Mouse (Mus musculus): ENCODE data around the gene Arl15. TPM values are rescaled to one million over a fixed set of nuclear protein-coding genes. Genes with fewer than 3 reads are reported as not detected.

Gene Arl15
- polyA plus RNA-seq (2014; fragmentation: Nextera tagmentation; extraction: Ambion mirVana): 16.5 and 18.2 TPM in 2 replicates

DNA sequence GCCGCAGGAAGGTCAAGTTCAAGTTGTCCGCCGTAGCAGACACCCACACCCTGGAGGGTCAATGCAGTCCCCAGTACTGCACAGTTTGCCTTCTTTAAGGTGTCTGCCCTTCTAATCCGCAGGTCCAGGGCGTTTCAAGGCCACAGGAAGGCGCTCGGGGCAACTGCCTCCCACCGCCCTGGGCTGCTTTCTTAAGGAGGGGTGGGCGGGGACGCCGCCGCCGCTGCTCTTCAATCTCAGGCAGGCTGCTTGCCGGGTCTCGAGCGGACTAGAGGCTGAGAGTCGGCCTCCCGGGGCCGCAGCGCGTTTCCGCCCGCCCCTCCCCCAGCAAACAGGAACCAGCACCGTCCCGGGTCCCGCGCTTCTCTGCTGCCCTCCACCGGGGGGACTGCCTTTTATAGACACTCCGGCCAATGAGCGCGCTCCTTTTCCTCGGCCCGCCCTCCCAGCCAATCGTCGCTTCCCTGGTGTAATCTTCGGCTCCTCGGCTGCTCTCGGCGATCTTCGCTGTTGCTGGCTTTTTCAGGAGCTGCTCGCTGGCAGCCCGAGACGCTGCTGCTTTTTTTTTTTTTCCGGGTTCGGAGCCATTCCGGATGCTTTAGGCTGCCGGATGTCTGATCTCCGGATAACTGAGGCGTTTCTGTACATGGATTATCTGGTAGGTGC, at the start of gene Arl15:
Gene Arl15 (plus strand): TSS at position 467 of the 666 bp plus-strand sequence.
- ATAC-seq (ENCODE audit: low FRiP score, low TSS enrichment): peak; percentile 96
- peak within 1 kb of the TSS; percentile 67 for H3K4me3 ChIP-seq (ENCODE audit: low read length)
- H3K27me3 ChIP-seq (ENCODE audit: control insufficient read depth, insufficient read depth, low read length): no peaks in the 10 kb centered on the region
- H3K27ac ChIP-seq (ENCODE audit: low read depth, low read length): peak within 1 kb of the TSS; percentile 94
- H3K9me3 ChIP-seq (ENCODE audit: control insufficient read depth, low read length): no peaks in the 10 kb centered on the region
- peak within 1 kb of the TSS; percentile 75 for H3K4me2 ChIP-seq (replicated peaks; ENCODE audit: low read depth, low read length)
- H3K36me3 ChIP-seq (ENCODE audit: control insufficient read depth, insufficient read depth, low read length): no peaks in the 10 kb centered on the region
- WGBS: 0% methylated on average over 43 of the region's 49 CpGs
- peak within 1 kb of the TSS; percentile 90 for H3K9ac ChIP-seq (ENCODE audit: low read depth, low read length)
- H3K4me1 ChIP-seq (ENCODE audit: control insufficient read depth, insufficient read depth, low read length): peaks cover 14% of the 10 kb centered on the region

DNA sequence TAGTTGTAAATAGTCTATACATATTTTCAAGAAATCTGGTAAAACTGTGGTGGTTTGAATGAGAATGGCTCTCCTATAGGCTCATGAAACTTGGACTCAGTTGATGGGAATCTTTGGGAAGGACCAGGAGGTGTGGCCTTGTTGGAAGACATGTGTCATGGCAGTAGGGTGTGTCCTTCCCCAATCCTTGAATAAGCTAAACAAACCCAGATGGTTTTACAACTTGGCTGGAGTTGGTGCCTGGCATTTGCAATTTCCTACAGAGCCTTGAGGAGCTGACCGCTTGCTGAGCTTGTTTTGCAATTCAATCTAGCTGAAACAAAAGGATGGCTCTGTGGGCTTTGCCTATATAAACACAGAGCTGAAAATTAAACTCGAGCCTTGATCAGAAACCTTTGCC, 49.0 kb upstream of the Arl15 start:
- H3K9ac ChIP-seq (ENCODE audit: low read depth, low read length): no peak overlapping the region

DNA sequence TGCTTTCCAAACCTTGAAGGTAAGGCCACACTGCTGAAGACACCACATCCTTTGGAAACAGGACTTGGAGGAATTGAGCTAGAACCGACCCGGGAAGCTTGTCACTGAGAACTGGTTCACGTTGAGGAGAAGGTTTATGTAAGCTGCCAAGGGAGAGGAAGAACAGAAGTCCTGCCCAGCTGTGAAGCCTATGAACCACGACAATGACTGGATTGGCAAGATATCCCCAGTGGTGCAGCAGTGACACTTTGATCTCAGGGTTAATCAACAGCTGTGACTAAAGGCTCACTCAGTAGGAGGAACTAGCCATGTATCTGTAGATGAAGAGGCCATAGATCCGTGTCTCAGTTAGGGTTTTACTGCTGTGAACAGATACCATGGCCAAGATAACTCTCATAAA, 43.5 kb upstream of the Arl15 start:
- no peak overlapping the region for H3K4me2 ChIP-seq (replicated peaks; ENCODE audit: low read depth, low read length)
- 65% methylated on average over 5 of the region's 5 CpGs for WGBS
- H3K9ac ChIP-seq (ENCODE audit: low read depth, low read length): no peak overlapping the region
- H3K27ac ChIP-seq (ENCODE audit: low read depth, low read length): no peak overlapping the region
- no peaks in the 10 kb centered on the region for H3K4me1 ChIP-seq (ENCODE audit: control insufficient read depth, insufficient read depth, low read length)
- H3K4me3 ChIP-seq (ENCODE audit: low read length): no peak overlapping the region
- H3K27me3 ChIP-seq (ENCODE audit: control insufficient read depth, insufficient read depth, low read length): no peaks in the 10 kb centered on the region
- H3K36me3 ChIP-seq (ENCODE audit: control insufficient read depth, insufficient read depth, low read length): no peaks in the 10 kb centered on the region
- H3K9me3 ChIP-seq (ENCODE audit: control insufficient read depth, low read length): no peaks in the 10 kb centered on the region
- no peak for ATAC-seq (ENCODE audit: low FRiP score, low TSS enrichment)

More for the DNA sequence above, 49.0 kb upstream of the Arl15 start:
- Histone ChIP-seq H3K4me2 (replicated peaks; ENCODE audit: low read depth, low read length) (no peak overlapping the region), H3K9me3 (ENCODE audit: control insufficient read depth, low read length) (no peaks in the 10 kb centered on the region), H3K27me3 (ENCODE audit: control insufficient read depth, insufficient read depth, low read length) (no peaks in the 10 kb centered on the region), H3K4me1 (ENCODE audit: control insufficient read depth, insufficient read depth, low read length) (no peaks in the 10 kb centered on the region), H3K36me3 (ENCODE audit: control insufficient read depth, insufficient read depth, low read length) (no peaks in the 10 kb centered on the region), H3K27ac (ENCODE audit: low read depth, low read length) (no peak overlapping the region), H3K4me3 (ENCODE audit: low read length) (no peak overlapping the region)
- 46% methylated on average over 2 of the region's 2 CpGs for WGBS
- no peak for ATAC-seq (ENCODE audit: low FRiP score, low TSS enrichment)

DNA sequence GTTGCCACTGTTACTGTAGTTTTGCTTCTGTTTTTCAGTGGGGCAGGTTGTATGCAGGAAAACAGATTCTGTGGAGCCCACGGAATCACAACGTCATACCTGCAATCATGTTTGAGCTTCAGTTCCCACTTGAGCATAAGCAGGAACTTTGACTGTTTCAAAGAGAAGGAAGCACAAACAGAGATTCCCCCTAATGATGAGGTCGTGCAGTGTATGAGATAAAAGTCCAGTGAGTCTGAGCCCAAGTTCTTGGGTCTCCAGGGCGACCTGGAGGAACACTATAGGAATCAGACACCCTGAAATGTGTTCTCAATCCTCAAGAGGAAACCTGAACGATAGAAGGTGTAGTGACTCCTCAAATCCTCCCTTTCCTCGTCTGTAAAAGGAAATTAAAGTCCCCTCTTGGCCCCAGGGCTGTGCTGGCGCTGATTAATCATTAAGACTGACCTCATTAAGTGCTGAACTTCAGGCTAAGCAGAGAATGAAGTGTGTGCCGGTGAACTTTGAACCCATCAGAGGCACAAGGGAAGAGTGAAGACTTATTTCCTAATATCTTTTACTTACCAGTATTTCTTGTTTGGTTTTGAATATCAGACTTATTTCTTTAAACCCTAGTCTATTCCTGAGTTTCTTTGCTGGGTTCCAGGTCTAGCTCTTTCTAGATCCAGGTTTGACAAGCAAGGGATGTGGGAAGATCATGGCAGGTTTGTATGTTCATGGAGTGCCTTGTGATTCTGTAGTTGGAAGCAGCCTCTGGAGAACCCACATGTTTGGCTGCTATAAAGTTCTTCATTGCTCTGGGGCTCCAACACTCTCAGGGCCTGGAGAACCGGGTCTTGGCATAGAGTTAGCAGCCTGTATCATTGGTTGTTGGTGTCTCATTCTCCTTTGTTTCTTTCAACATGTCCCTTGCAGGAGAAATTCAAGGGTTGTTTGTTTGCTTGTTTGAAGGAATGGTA, 39.3 kb upstream of the Arl15 start:
- no peak overlapping the region for H3K4me3 ChIP-seq (ENCODE audit: low read length)
- 42% methylated on average over 9 of the region's 9 CpGs for WGBS
- no peaks in the 10 kb centered on the region for H3K9me3 ChIP-seq (ENCODE audit: control insufficient read depth, low read length)
- H3K27me3 ChIP-seq (ENCODE audit: control insufficient read depth, insufficient read depth, low read length): no peaks in the 10 kb centered on the region
- no peak overlapping the region for H3K4me2 ChIP-seq (replicated peaks; ENCODE audit: low read depth, low read length)
- H3K9ac ChIP-seq (ENCODE audit: low read depth, low read length): no peak overlapping the region
- no peaks in the 10 kb centered on the region for H3K4me1 ChIP-seq (ENCODE audit: control insufficient read depth, insufficient read depth, low read length)
- no peaks in the 10 kb centered on the region for H3K36me3 ChIP-seq (ENCODE audit: control insufficient read depth, insufficient read depth, low read length)
- H3K27ac ChIP-seq (ENCODE audit: low read depth, low read length): no peak overlapping the region
- peak; percentile 35; the same call in 1 of the 2 replicates for ATAC-seq (ENCODE audit: low FRiP score, low TSS enrichment)

DNA sequence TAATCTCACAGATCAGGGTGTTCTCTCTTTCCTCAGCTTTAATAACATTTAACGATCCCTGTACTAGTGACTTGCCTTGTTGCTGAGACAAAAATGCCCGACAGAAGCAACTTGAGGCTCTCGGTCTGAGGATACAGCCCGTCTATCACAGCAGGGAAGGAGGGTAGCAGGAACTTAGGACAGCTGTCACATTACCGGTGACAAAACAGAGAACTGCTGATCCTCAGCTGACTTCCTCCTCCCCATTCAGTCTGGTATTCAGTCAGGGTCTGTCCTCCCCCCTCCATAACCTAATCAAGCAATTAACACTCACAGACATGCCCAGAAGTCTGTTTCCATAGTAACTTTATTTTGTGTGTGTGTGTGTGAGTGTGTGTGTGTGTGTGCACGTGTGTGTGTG, 38.5 kb upstream of the Arl15 start:
- Histone ChIP-seq H3K4me2 (replicated peaks; ENCODE audit: low read depth, low read length) (no peak overlapping the region), H3K27me3 (ENCODE audit: control insufficient read depth, insufficient read depth, low read length) (no peaks in the 10 kb centered on the region), H3K4me1 (ENCODE audit: control insufficient read depth, insufficient read depth, low read length) (no peaks in the 10 kb centered on the region), H3K9me3 (ENCODE audit: control insufficient read depth, low read length) (no peaks in the 10 kb centered on the region), H3K9ac (ENCODE audit: low read depth, low read length) (no peak overlapping the region), H3K27ac (ENCODE audit: low read depth, low read length) (no peak overlapping the region), H3K36me3 (ENCODE audit: control insufficient read depth, insufficient read depth, low read length) (no peaks in the 10 kb centered on the region), H3K4me3 (ENCODE audit: low read length) (no peak overlapping the region)
- WGBS: 52% methylated on average over 6 of the region's 6 CpGs
- ATAC-seq (ENCODE audit: low FRiP score, low TSS enrichment): no peak

DNA sequence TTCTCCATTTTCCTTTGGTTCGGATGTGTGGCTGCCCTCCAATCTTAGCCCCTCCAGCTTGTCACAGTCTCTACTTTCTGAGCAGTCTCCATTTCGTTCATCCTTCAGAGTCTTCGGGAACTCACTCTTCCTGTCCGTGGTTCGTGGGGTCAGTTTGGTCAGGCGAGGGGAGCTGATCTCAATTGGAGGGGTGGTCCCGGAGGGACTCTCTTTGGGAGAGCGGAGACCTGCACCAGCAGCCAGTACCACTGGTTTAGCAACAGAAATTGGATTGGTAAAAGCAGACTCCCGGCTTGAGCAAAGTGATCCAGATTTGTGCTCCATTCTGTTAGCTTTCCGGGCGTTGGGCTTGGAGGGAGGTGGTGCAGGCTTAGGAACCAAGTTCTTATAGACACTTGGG, 32.6 kb upstream of the Arl15 start:
- 95% methylated on average over 11 of the region's 11 CpGs for WGBS
- Histone ChIP-seq H3K4me3 (ENCODE audit: low read length) (no peak overlapping the region), H3K36me3 (ENCODE audit: control insufficient read depth, insufficient read depth, low read length) (no peaks in the 10 kb centered on the region), H3K9ac (ENCODE audit: low read depth, low read length) (no peak overlapping the region), H3K9me3 (ENCODE audit: control insufficient read depth, low read length) (no peaks in the 10 kb centered on the region), H3K27me3 (ENCODE audit: control insufficient read depth, insufficient read depth, low read length) (no peaks in the 10 kb centered on the region), H3K4me1 (ENCODE audit: control insufficient read depth, insufficient read depth, low read length) (no peaks in the 10 kb centered on the region), H3K27ac (ENCODE audit: low read depth, low read length) (no peak overlapping the region), H3K4me2 (replicated peaks; ENCODE audit: low read depth, low read length) (no peak overlapping the region)
- no peak for ATAC-seq (ENCODE audit: low FRiP score, low TSS enrichment)

DNA sequence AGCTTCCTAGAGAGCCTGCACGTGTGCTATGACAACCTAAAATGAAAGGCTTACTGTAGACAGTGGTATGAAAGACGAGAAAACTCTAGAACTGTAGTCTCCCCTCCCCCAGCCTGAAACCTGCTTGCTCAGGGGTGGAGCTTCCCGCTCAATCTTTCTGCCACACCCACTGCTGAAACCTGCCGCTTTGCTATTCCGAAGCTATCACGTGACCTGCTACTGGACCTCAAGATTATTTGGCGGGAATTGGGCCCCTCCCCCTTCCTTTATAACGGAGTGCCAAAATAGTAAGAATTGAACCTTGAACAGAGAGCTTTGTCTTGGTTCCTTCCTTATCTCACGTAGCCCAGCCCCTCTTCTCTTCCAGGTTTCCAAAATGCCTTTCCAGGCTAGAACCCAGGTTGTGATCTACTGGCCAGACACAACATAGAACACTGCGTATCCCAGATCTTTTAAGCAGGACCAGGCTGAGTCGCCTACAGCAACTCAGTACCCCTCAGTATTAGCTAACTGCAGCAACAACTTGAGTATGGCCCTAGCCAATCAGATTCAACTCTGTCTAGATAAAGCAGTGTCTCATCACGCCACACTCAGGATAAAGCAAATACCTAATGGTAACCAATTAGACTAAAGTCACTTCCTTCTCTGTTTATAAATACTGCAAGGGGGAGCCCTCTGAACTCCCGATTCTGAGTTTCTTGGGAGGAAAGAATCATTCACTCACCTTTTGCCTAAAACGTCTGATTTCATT, 31.4 kb upstream of the Arl15 start:
- ATAC-seq (ENCODE audit: low FRiP score, low TSS enrichment): no peak
- no peak overlapping the region for H3K9ac ChIP-seq (ENCODE audit: low read depth, low read length)
- no peak overlapping the region for H3K27ac ChIP-seq (ENCODE audit: low read depth, low read length)
- 89% methylated on average over 14 of the region's 14 CpGs for WGBS
- H3K36me3 ChIP-seq (ENCODE audit: control insufficient read depth, insufficient read depth, low read length): no peaks in the 10 kb centered on the region
- no peaks in the 10 kb centered on the region for H3K27me3 ChIP-seq (ENCODE audit: control insufficient read depth, insufficient read depth, low read length)
- no peak overlapping the region for H3K4me3 ChIP-seq (ENCODE audit: low read length)
- H3K4me2 ChIP-seq (replicated peaks; ENCODE audit: low read depth, low read length): no peak overlapping the region
- no peaks in the 10 kb centered on the region for H3K4me1 ChIP-seq (ENCODE audit: control insufficient read depth, insufficient read depth, low read length)
- no peaks in the 10 kb centered on the region for H3K9me3 ChIP-seq (ENCODE audit: control insufficient read depth, low read length)

DNA sequence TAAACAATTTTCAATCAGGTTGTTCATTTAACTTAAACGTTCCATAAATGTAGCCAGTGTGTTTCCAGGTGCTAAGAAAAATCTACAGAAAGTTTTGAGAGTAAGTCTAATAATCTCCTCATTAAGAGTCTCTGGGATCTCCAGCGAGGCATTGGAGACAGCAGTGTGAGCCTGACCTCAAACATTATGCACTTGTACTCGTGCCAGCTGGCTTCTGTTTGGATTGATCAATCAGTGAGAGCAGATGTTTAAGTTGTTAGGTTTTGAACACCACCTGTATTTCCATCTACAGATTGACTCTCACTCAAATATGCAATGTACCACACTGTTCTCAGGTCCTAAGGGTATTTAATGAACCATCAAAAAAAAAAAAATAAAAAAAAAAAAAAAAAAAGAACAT, 28.9 kb upstream of the Arl15 start:
- Histone ChIP-seq H3K4me2 (replicated peaks; ENCODE audit: low read depth, low read length) (no peak overlapping the region), H3K36me3 (ENCODE audit: control insufficient read depth, insufficient read depth, low read length) (no peaks in the 10 kb centered on the region), H3K4me1 (ENCODE audit: control insufficient read depth, insufficient read depth, low read length) (no peaks in the 10 kb centered on the region), H3K27me3 (ENCODE audit: control insufficient read depth, insufficient read depth, low read length) (no peaks in the 10 kb centered on the region), H3K9me3 (ENCODE audit: control insufficient read depth, low read length) (no peaks in the 10 kb centered on the region), H3K9ac (ENCODE audit: low read depth, low read length) (no peak overlapping the region), H3K4me3 (ENCODE audit: low read length) (no peak overlapping the region), H3K27ac (ENCODE audit: low read depth, low read length) (no peak overlapping the region)
- ATAC-seq (ENCODE audit: low FRiP score, low TSS enrichment): no peak
- WGBS: 63% methylated on average over 3 of the region's 3 CpGs
